Mouse (Mus musculus): Measurements from ENCODE around the gene Hs3st3a1.

GRCm38 (mm10) chr11:64436791-64437298 is 1.7 kb downstream of the Hs3st3a1 start:
- TF ChIP-seq CTCF (IDR thresholded peaks at IDR 0.05; ENCODE audit: control insufficient read depth, insufficient read depth, low read length), result no peak
- no peak for TF ChIP-seq POLR2A (IDR thresholded peaks at IDR 0.05; ENCODE audit: borderline replicate concordance, control insufficient read depth, low read depth, low read length)

All from bone marrow, adult 2 months (tissue).